Mouse (Mus musculus): ENCODE data around the gene Sh2d1a.

The Sh2d1a gene

DNA sequence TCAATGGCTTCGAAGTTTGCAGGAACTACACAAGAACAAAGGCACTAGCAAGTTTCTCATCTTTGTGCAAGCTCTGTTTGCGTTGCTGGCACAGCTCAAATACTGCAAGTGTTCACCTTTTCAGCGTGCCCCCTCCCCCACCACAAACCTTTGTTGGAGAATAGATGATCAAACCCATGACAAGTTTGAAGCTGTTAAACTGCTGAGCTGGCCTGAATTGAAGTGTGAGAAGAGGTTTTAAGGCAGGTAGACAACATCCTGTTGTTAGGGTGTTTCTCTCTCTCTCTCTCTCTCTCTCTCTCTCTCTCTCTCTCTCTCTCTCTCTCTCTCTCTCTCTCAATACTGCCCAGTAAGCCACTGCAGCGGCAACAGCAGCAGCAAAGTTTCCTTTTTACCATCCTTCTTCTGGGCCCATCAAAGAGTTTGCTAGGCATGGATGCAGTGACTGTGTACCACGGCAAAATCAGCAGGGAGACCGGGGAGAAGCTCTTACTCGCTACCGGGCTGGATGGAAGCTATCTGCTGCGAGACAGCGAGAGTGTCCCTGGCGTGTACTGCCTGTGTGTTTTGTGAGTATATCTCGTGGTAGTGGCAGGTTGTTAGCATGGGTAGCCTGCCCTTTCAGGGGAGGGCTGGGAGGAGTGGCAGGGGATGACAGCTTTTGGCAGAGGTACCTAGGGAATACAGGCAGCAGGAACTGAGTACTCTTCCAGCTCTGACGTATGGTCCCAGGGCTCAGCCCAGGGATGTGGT lies at the start of gene Sh2d1a:
TSS of gene Sh2d1a (plus strand) at position 163 of the 753 bp plus-strand sequence.
- DNase-seq = no peak

DNA sequence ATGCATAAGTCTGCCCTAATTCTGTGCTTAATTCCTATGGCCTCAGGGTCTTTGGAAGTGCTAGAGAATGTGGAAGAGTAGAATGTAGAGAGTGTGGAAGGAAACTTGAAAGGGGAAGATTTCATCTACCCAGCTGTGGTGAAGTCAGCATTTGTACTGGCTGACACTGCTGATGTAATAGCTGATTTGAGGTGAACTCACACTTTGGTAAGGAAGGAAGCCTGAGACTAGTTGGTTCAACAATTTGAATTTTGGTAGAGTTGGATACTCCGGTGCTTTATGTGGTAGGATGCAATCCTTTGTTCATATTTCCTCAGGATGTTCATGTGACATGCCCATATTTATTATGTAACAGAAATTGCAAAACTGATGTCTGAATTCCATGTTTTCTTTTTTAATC lies 49.3 kb upstream of the Sh2d1a start:
- no peak for DNase-seq

DNA sequence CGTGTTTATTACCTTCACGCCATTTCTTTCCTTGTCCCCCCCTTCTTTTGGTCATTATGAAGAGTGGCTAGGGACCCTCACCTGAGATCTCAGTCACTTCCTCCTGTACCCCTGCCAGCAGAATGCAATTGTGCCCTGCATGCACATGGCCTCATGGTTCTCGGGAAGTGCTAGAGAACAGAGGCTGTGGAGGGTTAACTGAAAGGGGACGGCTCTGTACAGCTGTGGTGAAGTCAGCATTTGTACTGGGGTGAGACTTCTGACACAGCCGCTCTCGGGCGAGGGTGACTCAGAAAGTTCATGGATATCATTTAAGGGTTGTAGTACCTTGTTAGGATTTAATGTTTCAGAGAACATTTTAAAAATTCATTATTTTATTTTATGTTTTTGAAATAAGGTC lies 47.7 kb upstream of the Sh2d1a start:
- no peak for DNase-seq

DNA sequence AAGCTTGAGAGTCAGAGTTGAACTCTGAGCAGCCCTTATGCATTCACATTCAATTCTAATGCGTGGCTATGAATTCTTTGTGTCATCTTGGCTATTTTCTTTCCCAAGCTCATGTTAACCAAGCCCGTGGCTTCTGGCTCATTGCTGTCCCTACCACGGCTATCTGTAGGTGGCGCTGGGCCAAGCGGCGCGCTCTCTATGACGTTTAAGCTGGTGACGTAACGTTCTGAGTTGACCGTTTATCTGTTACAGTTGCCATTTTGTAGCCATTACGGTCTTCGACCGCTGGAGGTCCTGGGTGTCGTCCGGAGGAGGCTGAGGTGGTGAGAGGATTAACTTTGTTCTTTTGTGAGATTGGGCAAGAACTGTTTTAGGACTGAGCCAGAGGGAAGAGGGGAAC lies 12.8 kb upstream of the Sh2d1a start, which contains the start of gene Tex13c2:
TSS of gene Tex13c2 (plus strand) at position 246 of the 400 bp plus-strand sequence.
- no peak for DNase-seq

DNA sequence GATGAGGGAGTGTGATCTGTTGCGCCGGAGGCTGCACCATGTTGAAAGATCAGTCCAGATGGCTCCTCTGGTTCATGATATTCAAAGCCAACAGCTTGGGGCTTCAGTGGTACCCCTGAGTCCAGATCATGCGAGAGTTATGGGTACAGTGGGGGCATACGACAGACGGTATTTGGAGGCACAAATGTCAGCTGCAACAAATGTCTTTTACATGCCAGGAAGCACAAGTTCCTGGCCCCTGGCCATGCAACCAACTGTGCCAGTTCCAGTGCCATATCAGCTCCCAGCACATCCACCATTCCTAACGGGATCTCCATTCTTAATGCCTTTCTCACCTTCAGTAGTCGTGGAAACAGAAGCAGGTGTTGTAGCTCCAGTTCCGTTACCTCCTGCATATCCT lies 11.9 kb upstream of the Sh2d1a start:
- no peak for DNase-seq

DNA sequence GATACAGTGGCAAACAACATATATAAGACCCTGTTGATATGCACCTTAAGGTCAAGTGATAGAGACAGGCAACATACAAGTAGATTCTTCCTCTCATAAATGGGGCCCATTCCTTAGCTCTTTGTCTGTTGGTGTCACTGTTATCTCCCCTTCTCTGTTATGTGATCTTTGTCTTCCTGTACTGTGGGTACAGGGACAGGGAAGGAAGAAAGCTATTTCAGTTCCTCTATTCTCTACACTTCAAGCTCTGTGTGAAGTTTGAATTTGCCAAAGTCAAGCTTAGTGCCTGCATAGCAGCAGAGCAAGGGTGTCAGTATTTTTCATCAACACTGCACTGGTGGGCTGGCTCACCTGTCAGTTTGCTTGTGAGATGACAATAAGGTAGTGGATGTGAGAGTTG lies 1.7 kb upstream of the Sh2d1a start:
- no peak for DNase-seq

DNA sequence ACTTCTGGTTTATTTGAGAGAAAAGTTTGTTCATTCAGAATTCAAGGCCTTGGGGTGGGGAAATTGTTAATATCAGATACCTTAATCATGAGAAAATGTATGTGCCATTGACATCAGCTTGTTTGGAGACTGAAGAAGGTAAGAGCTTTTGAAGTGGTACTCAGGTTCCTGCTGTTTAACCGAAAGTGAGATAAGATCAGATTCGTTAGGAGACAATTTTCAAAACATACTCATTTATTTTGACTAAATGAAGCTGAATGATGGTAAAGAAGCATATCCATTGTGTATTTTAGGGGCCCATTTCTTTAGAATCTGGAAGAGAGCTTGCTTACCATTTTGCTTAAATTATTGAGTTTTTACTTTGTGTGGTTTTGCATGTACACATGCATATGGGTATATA lies 8.9 kb downstream of the Sh2d1a start:
- no peak for DNase-seq

DNA sequence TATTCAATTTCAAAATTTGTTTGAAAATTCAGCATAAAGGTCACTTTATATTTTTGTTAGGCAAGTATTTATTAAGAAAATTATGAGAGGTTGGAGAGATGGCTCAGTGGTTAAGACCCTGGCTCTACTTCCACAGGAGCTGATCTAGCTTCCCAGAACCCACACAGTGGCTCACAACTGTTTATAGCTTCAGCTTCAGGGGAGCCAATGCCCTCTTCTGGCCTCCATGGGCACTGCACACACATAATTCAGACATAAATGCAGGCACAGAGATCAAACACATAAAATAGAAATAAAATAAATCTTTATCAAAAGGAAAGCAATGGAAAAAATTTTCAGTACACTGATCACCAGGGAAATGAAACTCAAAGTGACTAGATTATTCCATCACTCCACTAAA lies 10.3 kb downstream of the Sh2d1a start:
- no peak for DNase-seq

DNA sequence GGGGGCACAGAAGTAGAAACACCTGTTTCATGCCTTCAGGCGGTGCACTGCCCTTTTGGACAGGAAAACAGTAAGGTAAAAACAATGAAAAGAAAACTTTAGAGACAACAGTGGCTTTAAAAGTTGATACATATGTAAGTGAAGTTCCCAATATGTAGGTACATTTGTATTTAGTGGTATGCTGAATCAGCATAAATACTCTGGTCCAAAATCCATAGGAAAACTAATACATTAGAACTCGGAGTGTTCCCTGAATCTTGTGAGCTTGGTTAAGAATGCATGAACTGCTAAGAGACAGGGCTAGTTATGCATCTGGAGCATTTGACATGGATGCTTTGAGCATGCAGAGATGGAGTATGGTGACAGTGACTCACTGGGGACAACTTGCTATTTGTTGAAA lies 20.6 kb downstream of the Sh2d1a start:
- DNase-seq = no peak

DNA sequence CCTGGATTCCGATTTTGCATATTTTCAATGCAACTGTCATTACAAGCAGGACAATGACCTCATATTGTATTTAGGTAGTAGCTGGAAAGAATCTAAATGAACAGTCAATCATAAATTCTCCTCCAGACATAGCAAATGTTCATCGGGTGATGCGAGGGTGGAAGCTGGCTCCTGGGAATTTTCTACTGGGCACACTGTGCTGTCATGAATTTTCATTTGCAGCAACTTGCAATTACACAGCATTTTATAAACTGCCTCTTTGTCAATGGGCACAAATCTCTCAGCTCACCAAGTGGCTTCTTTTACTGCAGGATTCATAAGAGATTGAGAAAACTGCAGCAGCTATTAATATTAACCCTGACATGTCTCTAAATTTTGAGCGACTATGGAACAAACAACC lies 28.4 kb downstream of the Sh2d1a start:
- DNase-seq = no peak

DNA sequence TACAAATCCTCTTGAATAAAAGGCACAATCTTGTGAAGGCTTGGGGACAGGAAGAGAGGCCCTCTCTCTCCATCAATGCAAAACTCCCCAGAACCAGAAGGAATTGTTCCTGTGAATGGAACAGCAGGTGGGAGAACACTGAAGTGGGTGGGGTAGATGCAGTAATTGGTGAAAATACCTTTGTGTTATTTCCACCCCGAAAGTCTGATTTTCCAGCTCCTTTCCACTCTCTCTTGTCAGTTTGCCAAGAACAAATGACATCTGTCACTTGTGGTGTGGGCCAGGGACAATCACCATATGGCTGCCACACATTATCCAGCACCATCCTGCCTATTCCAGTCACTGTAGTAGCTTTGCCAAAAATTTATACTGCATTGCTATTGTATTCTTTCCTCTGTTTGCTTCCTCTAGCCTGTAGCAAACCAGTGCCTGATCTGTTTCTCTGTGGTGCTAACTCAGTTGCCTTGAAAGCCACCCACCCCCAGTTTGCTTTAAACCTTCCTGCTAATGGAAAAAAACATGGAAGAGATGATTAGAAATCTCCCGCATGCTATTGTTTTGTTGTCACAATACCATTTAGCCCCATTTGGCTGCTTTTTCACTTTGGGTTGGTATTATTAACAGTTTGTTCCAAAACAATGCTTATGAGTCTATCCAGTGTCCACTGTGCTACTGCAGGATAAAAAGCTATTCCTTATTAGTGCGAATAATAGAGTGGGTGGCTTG lies 37.9 kb downstream of the Sh2d1a start:
- DNase-seq = no peak

DNA sequence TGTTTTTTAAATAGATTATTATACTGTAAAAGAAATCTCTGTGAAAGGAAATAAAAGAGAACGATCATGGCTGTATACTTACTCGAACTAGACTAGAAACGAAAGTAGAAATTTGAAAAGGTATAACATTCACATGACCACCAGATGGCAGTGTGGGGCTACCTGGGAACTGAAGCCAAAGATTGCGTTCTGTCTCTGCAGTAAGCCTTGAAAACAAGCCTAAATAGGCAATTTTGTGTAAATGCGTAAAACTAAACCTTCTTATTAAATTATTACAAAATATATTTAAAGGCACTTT lies 38.5 kb downstream of the Sh2d1a start:
- DNase-seq = peak; percentile 52

DNA sequence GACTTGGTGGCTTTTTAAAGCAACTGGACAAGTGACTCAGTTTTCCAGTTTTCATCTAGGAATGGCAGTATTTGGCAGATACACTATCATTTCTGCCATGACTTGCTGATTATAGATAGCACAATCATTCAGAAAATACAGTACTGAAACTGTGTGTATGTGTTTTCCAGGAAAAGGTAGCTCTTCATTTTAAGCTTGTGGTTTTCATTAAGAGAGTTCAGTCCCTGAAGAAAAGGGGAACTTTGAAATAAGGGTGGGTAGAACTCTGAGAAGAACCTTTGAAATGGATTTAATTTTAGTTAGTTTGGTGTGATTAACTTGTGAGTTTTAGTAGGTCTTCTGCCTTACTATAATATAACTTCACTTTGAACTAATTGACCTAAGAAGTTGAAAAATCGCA lies 42.8 kb downstream of the Sh2d1a start:
- no peak for DNase-seq

DNA sequence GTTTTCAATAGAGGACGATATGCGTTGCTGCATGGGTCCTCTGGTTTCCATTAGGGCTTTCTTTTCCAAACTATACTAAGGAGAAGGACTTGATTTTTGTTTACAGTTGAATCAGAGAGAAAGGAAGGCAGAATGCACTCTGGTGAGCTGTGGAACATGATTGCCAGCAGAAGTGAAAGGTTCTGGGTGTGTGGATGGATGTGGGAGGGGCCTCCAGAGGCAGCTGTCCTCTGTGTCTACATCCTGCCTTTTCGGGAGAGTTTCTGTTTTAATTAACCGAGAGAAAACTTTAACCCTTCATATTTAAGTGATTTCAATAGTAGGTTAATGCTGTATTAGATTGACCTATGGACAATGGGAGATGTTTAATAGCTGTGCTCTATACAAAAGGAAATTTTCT lies 46.3 kb downstream of the Sh2d1a start:
- DNase-seq = no peak

DNA sequence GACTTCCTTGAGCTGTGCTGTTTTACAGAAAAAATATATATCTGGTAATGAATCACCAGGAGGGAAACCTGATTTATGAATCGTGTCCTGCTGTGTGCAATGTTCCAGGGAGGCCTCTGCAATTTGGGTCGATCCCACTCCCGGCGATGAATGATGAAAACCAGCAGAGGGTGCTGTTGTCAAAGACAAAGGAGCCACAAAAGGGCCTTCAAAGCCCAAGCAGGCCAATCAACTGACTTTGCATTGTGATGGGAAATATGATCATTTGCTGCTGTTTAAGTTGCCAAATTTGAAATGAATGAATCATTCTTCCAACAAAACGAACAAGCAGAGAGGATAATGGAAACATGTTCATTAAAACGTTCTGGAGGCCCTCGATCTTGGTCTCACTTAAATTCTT lies 55.0 kb downstream of the Sh2d1a start:
- peak; percentile 16 for DNase-seq

DNA sequence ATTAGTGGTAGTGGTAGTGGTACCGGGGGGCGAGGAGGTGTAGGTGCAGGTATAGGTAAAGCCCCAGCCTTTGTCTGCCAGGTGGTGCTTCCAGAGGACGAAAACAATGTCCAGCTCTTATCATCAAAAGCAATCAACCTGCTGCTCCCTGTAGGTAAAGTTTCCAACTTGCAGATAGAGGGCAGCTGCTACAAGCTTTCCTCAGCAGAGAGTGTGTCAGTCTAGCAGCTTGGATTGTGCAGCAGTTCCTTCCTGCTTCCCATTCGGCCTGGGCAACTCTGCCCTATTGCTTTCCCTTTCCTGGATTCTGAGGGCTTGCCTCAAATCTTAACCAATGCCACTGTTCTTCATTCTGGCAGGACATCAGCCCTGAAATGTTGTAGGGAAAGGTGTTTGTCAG lies 56.4 kb downstream of the Sh2d1a start:
- no peak for DNase-seq

Data from liver (tissue).